In genomic region chr15:98181132-98181711, GRCm38 (mm10) we compare ENCODE assay signal across 8 mouse cellular contexts. TPM values are rescaled to one million over a fixed set of nuclear protein-coding genes. Genes with fewer than 3 reads are reported as not detected.
DNase-seq lines count a peak whose midpoint lies in the region; ATAC-seq lines count a peak whose summit lies in the region.

No protein-coding gene starts in this region.

- peak overlapping the region; percentile 84 for H3K4me2 ChIP-seq in heart, embryonic 14.5 days (ENCODE audit: low read length)
- peak overlapping the region; percentile 67 for H3K4me2 ChIP-seq in liver, embryonic 13.5 days
- H3K4me2 ChIP-seq in stomach, embryonic 16.5 days (ENCODE audit: low read depth, low read length) = peak overlapping the region; percentile 74

- no peaks in the 10 kb centered on the region for H3K9me3 ChIP-seq in heart, embryonic 14.5 days (ENCODE audit: control insufficient read depth, low read length)
- no peaks in the 10 kb centered on the region for H3K9me3 ChIP-seq in liver, embryonic 13.5 days (replicated peaks)
- no peaks in the 10 kb centered on the region for H3K9me3 ChIP-seq in stomach, embryonic 16.5 days (replicated peaks; ENCODE audit: control insufficient read depth, low read length)

- H3K4me1 ChIP-seq in brown adipose tissue, adult 24 weeks (ENCODE audit: control insufficient read depth, insufficient read depth, insufficient read length, low read length) = no peaks in the 10 kb centered on the region
- peaks cover 6 to 15% of the 10 kb centered on the region in 2 experiments for H3K4me1 ChIP-seq in heart, embryonic 14.5 days (ENCODE audit: control insufficient read depth in 2 of 2, insufficient read depth in 2 of 2, low read length in 2 of 2)
- peaks cover 13% of the 10 kb centered on the region for H3K4me1 ChIP-seq in liver, embryonic 13.5 days (replicated peaks)
- H3K4me1 ChIP-seq in stomach, embryonic 16.5 days (ENCODE audit: control insufficient read depth, insufficient read depth, low read length) = peaks cover 4% of the 10 kb centered on the region; the same call in 1 of the 2 replicates

- no peaks in the 10 kb centered on the region for H3K36me3 ChIP-seq in heart, embryonic 14.5 days (ENCODE audit: control insufficient read depth, insufficient read depth, low read length)
- H3K36me3 ChIP-seq in liver, embryonic 13.5 days = no peaks in the 10 kb centered on the region
- no peaks in the 10 kb centered on the region for H3K36me3 ChIP-seq in stomach, embryonic 16.5 days (ENCODE audit: control insufficient read depth, insufficient read depth, low read length)

- H3K4me3 ChIP-seq in brown adipose tissue, adult 24 weeks (ENCODE audit: insufficient read depth, low read depth, low read length) = peak overlapping the region; percentile 62
- peak overlapping the region; percentile 46 to 55 for H3K4me3 ChIP-seq in heart, embryonic 14.5 days (ENCODE audit: control insufficient read depth in 1 of 2, insufficient read depth in 1 of 2, low read depth in 1 of 2, low read length in 2 of 2)
- H3K4me3 ChIP-seq in liver, embryonic 13.5 days (replicated peaks) = peak overlapping the region; percentile 57
- peak overlapping the region; percentile 62 for H3K4me3 ChIP-seq in stomach, embryonic 16.5 days (replicated peaks; ENCODE audit: low read length)

- ATAC-seq in heart, embryonic 14.5 days (ENCODE audit: insufficient number of reproducible peaks, insufficient read depth, low FRiP score, low read depth) = peak; percentile 97
- peak; percentile 96 for ATAC-seq in liver, embryonic 13.5 days (ENCODE audit: low read depth)
- ATAC-seq in stomach, embryonic 16.5 days (ENCODE audit: insufficient read depth, low FRiP score) = peak; percentile 97

- peak overlapping the region; percentile 65 for H3K27ac ChIP-seq in brown adipose tissue, adult 24 weeks (replicated peaks; ENCODE audit: low read depth, low read length)
- H3K27ac ChIP-seq in heart, embryonic 14.5 days (replicated peaks in 1 of 2; ENCODE audit: control insufficient read depth in 1 of 2, insufficient read depth in 1 of 2, low read depth in 2 of 2, low read length in 2 of 2) = peak overlapping the region; percentile 84 to 94
- H3K27ac ChIP-seq in liver, embryonic 13.5 days = no peak overlapping the region
- 0 out of 2 replicates have a peak overlapping the region, but pooled peaks have one; percentile 17 for H3K27ac ChIP-seq in stomach, embryonic 16.5 days (ENCODE audit: low read length)

- under 1% methylated on average over 30 of the region's 30 CpGs for WGBS in heart, embryonic 14.5 days
- WGBS in liver, embryonic 13.5 days (ENCODE audit: insufficient replicate concordance) = under 1% methylated on average over 30 of the region's 30 CpGs
- 0% methylated on average over 30 of the region's 30 CpGs for WGBS in stomach, embryonic 16.5 days

- peak overlapping the region; percentile 75 for H3K9ac ChIP-seq in heart, embryonic 14.5 days (ENCODE audit: low read length)
- H3K9ac ChIP-seq in liver, embryonic 13.5 days = no peak overlapping the region
- H3K9ac ChIP-seq in stomach, embryonic 16.5 days (ENCODE audit: low read length) = peak overlapping the region; percentile 56

- no peaks in the 10 kb centered on the region for H3K27me3 ChIP-seq in heart, embryonic 14.5 days (ENCODE audit: control insufficient read depth, insufficient read depth, low read length)
- peaks cover 29% of the 10 kb centered on the region for H3K27me3 ChIP-seq in liver, embryonic 13.5 days
- H3K27me3 ChIP-seq in stomach, embryonic 16.5 days (ENCODE audit: control insufficient read depth, insufficient read depth, low read length) = no peaks in the 10 kb centered on the region

- peak; percentile 87 for DNase-seq in CD4-positive, CD25-positive, alpha-beta regulatory T cell, adult 2 months (ENCODE audit: low read depth, low spot score)
- DNase-seq in fat pad, adult 2 months (ENCODE audit: extremely low read depth, low read depth, low spot score) = peak; percentile 25
- peak; percentile 93 for DNase-seq in kidney, postnatal 14 days
- DNase-seq in liver, embryonic 13.5 days = peak; percentile 70
- DNase-seq in neural tube, embryonic 10.5 days (ENCODE audit: extremely low spot score, low spot score) = peak; percentile 91

RNA-seq across cellular contexts. Expression of gene Olfr288, which starts 14.1 kb away (rescaled TPM):
- not detected in 2 replicates for polyA plus RNA-seq in brown adipose tissue, adult 24 weeks (2012; ENCODE audit: insufficient read depth, insufficient read length, missing spikeins)
- polyA plus RNA-seq in heart, embryonic 14.5 days (2014; fragmentation: Nextera tagmentation; extraction: Ambion mirVana) = not detected in 2 replicates
- not detected in 2 replicates for polyA plus RNA-seq in liver, embryonic 13.5 days (2015; fragmentation: Nextera tagmentation; extraction: Ambion mirVana)
- polyA plus RNA-seq in stomach, embryonic 16.5 days (2015; fragmentation: Nextera tagmentation; extraction: Ambion mirVana) = not detected in 2 replicates

RNA-seq across cellular contexts. Expression of gene Ccdc184, which starts 14.3 kb away (rescaled TPM):
- polyA plus RNA-seq in brown adipose tissue, adult 24 weeks (2012; ENCODE audit: insufficient read depth, insufficient read length, missing spikeins) = not detected in 2 replicates
- polyA plus RNA-seq in heart, embryonic 14.5 days (2014; fragmentation: Nextera tagmentation; extraction: Ambion mirVana) = 1.1 and 1.3 TPM in 2 replicates
- polyA plus RNA-seq in liver, embryonic 13.5 days (2015; fragmentation: Nextera tagmentation; extraction: Ambion mirVana) = 0.07 TPM in 1 of 2 replicates, not detected in the other
- polyA plus RNA-seq in stomach, embryonic 16.5 days (2015; fragmentation: Nextera tagmentation; extraction: Ambion mirVana) = 1.7 and 1.9 TPM in 2 replicates

RNA-seq across cellular contexts. Expression of gene Asb8, which starts 15.8 kb away (rescaled TPM):
- 31.3 and 32.9 TPM in 2 replicates for polyA plus RNA-seq in brown adipose tissue, adult 24 weeks (2012; ENCODE audit: insufficient read depth, insufficient read length, missing spikeins)
- 109 and 111 TPM in 2 replicates for polyA plus RNA-seq in heart, embryonic 14.5 days (2014; fragmentation: Nextera tagmentation; extraction: Ambion mirVana)
- 23.7 and 25.4 TPM in 2 replicates for polyA plus RNA-seq in liver, embryonic 13.5 days (2015; fragmentation: Nextera tagmentation; extraction: Ambion mirVana)
- 45.8 and 46.4 TPM in 2 replicates for polyA plus RNA-seq in stomach, embryonic 16.5 days (2015; fragmentation: Nextera tagmentation; extraction: Ambion mirVana)

RNA-seq across cellular contexts. Expression of gene Gm44579, which starts 39.6 kb away (rescaled TPM):
- polyA plus RNA-seq in brown adipose tissue, adult 24 weeks (2012; ENCODE audit: insufficient read depth, insufficient read length, missing spikeins) = not detected in 2 replicates
- not detected in 2 replicates for polyA plus RNA-seq in heart, embryonic 14.5 days (2014; fragmentation: Nextera tagmentation; extraction: Ambion mirVana)
- polyA plus RNA-seq in liver, embryonic 13.5 days (2015; fragmentation: Nextera tagmentation; extraction: Ambion mirVana) = not detected in 2 replicates
- polyA plus RNA-seq in stomach, embryonic 16.5 days (2015; fragmentation: Nextera tagmentation; extraction: Ambion mirVana) = not detected in 2 replicates

RNA-seq across cellular contexts. Expression of gene Olfr287, which starts 39.6 kb away (rescaled TPM):
- not detected in 2 replicates for polyA plus RNA-seq in brown adipose tissue, adult 24 weeks (2012; ENCODE audit: insufficient read depth, insufficient read length, missing spikeins)
- polyA plus RNA-seq in heart, embryonic 14.5 days (2014; fragmentation: Nextera tagmentation; extraction: Ambion mirVana) = not detected in 2 replicates
- not detected in 2 replicates for polyA plus RNA-seq in liver, embryonic 13.5 days (2015; fragmentation: Nextera tagmentation; extraction: Ambion mirVana)
- polyA plus RNA-seq in stomach, embryonic 16.5 days (2015; fragmentation: Nextera tagmentation; extraction: Ambion mirVana) = not detected in 2 replicates

Comparison
In these comparisons a context has a peak if more than half of its experiments do, and no peak if none do; other contexts are left out.
1. DNase-seq: peak in every context shown above with its lines; median percentile 93 in kidney, postnatal 14 days; 91 in neural tube, embryonic 10.5 days; 87 in CD4-positive, CD25-positive, alpha-beta regulatory T cell, adult 2 months; 70 in liver, embryonic 13.5 days; 25 in fat pad, adult 2 months.